Mouse (Mus musculus): ENCODE data around the gene Bptf. TPM values are rescaled to one million over a fixed set of nuclear protein-coding genes. Genes with fewer than 3 reads are reported as not detected.

Gene Bptf
- polyA plus RNA-seq, 1 experiment from 2014 or later: 44.8 TPM

- Histone ChIP-seq H3K9ac (replicated peaks; ENCODE audit: low read depth, low read length) (no peak overlapping the region), H3K4me2 (ENCODE audit: low read depth, low read length) (no peak overlapping the region), H3K4me3 (ENCODE audit: low read depth, low read length) (no peak overlapping the region), H3K9me3 (ENCODE audit: control insufficient read depth, low read length) (no peaks in the 10 kb centered on the region), H3K27me3 (ENCODE audit: control insufficient read depth, insufficient read depth, low read length) (no peaks in the 10 kb centered on the region), H3K4me1 (ENCODE audit: control insufficient read depth, insufficient read depth, low read length) (0 out of 2 replicates have a peak, but pooled peaks cover 9% of the 10 kb centered on the region), H3K27ac (ENCODE audit: low read depth, low read length) (no peak overlapping the region), H3K36me3 (ENCODE audit: control insufficient read depth, insufficient read depth, low read length) (no peaks in the 10 kb centered on the region)
- ATAC-seq (ENCODE audit: low read depth): no peak
- 81% methylated on average over 11 of the region's 11 CpGs for WGBS
These were observed 117.8 kb downstream of the Bptf start for GRCm38 (mm10) chr11:107014020-107014585.

DNA sequence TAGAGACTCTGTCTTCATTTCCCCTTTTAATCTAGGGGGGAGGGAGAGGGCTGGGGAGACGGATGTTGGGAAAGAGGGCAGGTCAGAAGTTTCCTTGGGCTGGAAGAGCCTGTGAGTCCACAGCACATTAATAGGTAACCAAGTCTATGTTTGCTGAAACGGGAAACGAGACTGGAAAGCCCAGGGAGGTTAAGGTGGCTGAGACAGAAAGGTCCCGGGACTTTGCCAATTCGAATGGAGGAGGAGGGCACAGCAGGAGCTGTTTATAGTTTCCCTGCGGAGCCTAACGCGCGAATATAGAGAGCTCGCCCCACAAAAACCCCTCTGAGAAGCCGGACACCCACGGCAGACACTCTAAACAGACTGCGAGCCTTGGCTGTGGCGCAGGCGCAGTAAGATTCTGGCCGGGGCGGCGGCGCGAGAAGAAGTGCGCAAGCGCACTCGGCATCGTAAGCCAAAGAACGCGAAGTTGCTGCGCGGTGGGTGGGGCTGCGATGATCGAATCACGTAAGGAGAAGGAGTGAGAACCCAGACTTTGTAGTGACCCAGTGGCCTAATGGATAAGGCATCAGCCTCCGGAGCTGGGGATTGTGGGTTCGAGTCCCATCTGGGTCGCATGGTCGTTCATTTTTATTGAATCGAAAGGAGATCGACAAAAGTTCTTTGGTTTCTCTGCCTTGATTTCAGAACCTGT lies 119.5 kb downstream of the Bptf start:
- Histone ChIP-seq H3K4me2 (ENCODE audit: low read depth, low read length) (peak overlapping the region; percentile 49), H3K4me1 (ENCODE audit: control insufficient read depth, insufficient read depth, low read length) (0 out of 2 replicates have a peak, but pooled peaks cover 9% of the 10 kb centered on the region), H3K4me3 (ENCODE audit: low read depth, low read length) (peak overlapping the region; percentile 57)

DNA sequence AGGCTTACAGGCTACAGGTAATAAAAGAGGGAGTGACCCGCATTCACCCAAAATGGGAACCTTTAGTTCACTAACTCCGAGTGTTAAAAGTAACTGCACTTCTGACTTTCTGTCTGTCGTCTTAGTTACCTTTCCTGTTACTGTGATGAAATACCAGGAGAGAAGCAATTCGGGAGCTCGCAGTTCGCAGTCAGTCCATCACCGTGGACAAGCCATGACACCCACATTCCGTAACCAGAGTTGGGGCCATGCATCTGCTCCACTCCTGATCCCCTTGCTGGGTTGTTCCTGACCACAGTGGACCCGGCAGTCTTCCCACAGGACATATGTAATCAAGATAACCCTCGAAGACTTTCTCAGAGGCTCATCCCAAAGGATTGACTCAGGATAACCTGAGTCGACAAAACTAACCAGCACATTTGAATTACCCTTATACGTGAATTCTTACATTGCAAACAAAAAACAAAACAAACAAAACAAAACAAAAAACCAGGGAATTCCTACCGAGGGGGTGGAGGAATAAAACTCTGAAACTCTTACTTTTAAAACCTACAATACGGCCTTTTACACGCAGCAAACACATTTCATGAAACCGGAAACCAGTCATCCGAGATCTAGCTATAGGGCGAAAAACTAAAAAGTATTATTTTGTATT lies 120.1 kb downstream of the Bptf start:
- 32% methylated on average over 18 of the region's 18 CpGs for WGBS
- H3K9ac ChIP-seq (replicated peaks; ENCODE audit: low read depth, low read length): peak overlapping the region; percentile 64
- peak overlapping the region; percentile 57 for H3K4me3 ChIP-seq (ENCODE audit: low read depth, low read length)
- no peaks in the 10 kb centered on the region for H3K36me3 ChIP-seq (ENCODE audit: control insufficient read depth, insufficient read depth, low read length)
- H3K9me3 ChIP-seq (ENCODE audit: control insufficient read depth, low read length): no peaks in the 10 kb centered on the region
- H3K27me3 ChIP-seq (ENCODE audit: control insufficient read depth, insufficient read depth, low read length): no peaks in the 10 kb centered on the region
- H3K27ac ChIP-seq (ENCODE audit: low read depth, low read length): peak overlapping the region; percentile 86
- peak overlapping the region; percentile 49 for H3K4me2 ChIP-seq (ENCODE audit: low read depth, low read length)
- 0 out of 2 replicates have a peak, but pooled peaks have one; percentile 2 for ATAC-seq (ENCODE audit: low read depth)
- H3K4me1 ChIP-seq (ENCODE audit: control insufficient read depth, insufficient read depth, low read length): 0 out of 2 replicates have a peak, but pooled peaks cover 9% of the 10 kb centered on the region

More for the DNA sequence above, 119.5 kb downstream of the Bptf start:
- H3K9ac ChIP-seq (replicated peaks; ENCODE audit: low read depth, low read length): peak overlapping the region; percentile 64
- H3K27me3 ChIP-seq (ENCODE audit: control insufficient read depth, insufficient read depth, low read length): no peaks in the 10 kb centered on the region
- ATAC-seq (ENCODE audit: low read depth): peak; percentile 98
- H3K9me3 ChIP-seq (ENCODE audit: control insufficient read depth, low read length): no peaks in the 10 kb centered on the region
- under 1% methylated on average over 37 of the region's 37 CpGs for WGBS
- peak overlapping the region; percentile 86 for H3K27ac ChIP-seq (ENCODE audit: low read depth, low read length)
- no peaks in the 10 kb centered on the region for H3K36me3 ChIP-seq (ENCODE audit: control insufficient read depth, insufficient read depth, low read length)

- Histone ChIP-seq H3K27me3 (ENCODE audit: control insufficient read depth, insufficient read depth, low read length) (no peaks in the 10 kb centered on the region), H3K36me3 (ENCODE audit: control insufficient read depth, insufficient read depth, low read length) (no peaks in the 10 kb centered on the region), H3K4me1 (ENCODE audit: control insufficient read depth, insufficient read depth, low read length) (0 out of 2 replicates have a peak, but pooled peaks cover 9% of the 10 kb centered on the region), H3K9me3 (ENCODE audit: control insufficient read depth, low read length) (no peaks in the 10 kb centered on the region), H3K4me3 (ENCODE audit: low read depth, low read length) (no peak overlapping the region), H3K4me2 (ENCODE audit: low read depth, low read length) (no peak overlapping the region), H3K27ac (ENCODE audit: low read depth, low read length) (no peak overlapping the region), H3K9ac (replicated peaks; ENCODE audit: low read depth, low read length) (no peak overlapping the region)
- ATAC-seq (ENCODE audit: low read depth): no peak
- 78% methylated on average over 7 of the region's 7 CpGs for WGBS
These were observed 120.8 kb downstream of the Bptf start for GRCm38 (mm10) chr11:107011171-107011570.

- Histone ChIP-seq H3K27ac (ENCODE audit: low read depth, low read length) (no peak overlapping the region), H3K4me2 (ENCODE audit: low read depth, low read length) (no peak overlapping the region), H3K9ac (replicated peaks; ENCODE audit: low read depth, low read length) (no peak overlapping the region), H3K9me3 (ENCODE audit: control insufficient read depth, low read length) (no peaks in the 10 kb centered on the region), H3K4me1 (ENCODE audit: control insufficient read depth, insufficient read depth, low read length) (0 out of 2 replicates have a peak, but pooled peaks cover 9% of the 10 kb centered on the region), H3K27me3 (ENCODE audit: control insufficient read depth, insufficient read depth, low read length) (no peaks in the 10 kb centered on the region), H3K36me3 (ENCODE audit: control insufficient read depth, insufficient read depth, low read length) (no peaks in the 10 kb centered on the region), H3K4me3 (ENCODE audit: low read depth, low read length) (no peak overlapping the region)
- ATAC-seq (ENCODE audit: low read depth): no peak
- WGBS: 98% methylated on average over 3 of the region's 3 CpGs
These were observed 121.5 kb downstream of the Bptf start for GRCm38 (mm10) chr11:107010447-107010846.

DNA sequence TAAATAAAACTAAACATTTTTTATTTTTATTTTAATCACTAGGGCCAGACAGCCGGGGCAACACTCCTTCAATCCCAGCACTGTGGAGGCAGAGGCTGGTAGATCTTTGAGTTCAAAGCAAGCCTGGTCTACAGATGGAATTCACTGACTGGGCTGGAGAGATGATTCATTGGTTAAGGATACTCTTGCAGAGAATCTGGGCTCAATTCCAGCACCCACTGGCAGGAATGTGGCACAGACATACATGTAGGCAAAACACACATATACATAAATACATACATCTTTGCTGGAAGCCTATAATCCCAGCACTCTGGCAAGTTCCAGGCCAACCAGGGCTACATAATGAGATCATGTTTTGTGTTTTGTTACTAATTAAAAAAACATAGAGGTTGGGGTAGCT lies 126.4 kb downstream of the Bptf start:
- H3K4me3 ChIP-seq (ENCODE audit: low read depth, low read length): no peak overlapping the region
- no peak overlapping the region for H3K9ac ChIP-seq (replicated peaks; ENCODE audit: low read depth, low read length)
- H3K9me3 ChIP-seq (ENCODE audit: control insufficient read depth, low read length): no peaks in the 10 kb centered on the region
- no peaks in the 10 kb centered on the region for H3K4me1 ChIP-seq (ENCODE audit: control insufficient read depth, insufficient read depth, low read length)
- H3K27me3 ChIP-seq (ENCODE audit: control insufficient read depth, insufficient read depth, low read length): no peaks in the 10 kb centered on the region
- ATAC-seq (ENCODE audit: low read depth): no peak
- no peak overlapping the region for H3K27ac ChIP-seq (ENCODE audit: low read depth, low read length)
- WGBS: 100% methylated on average over 1 of the region's 1 CpGs
- H3K36me3 ChIP-seq (ENCODE audit: control insufficient read depth, insufficient read depth, low read length): no peaks in the 10 kb centered on the region
- H3K4me2 ChIP-seq (ENCODE audit: low read depth, low read length): no peak overlapping the region

DNA sequence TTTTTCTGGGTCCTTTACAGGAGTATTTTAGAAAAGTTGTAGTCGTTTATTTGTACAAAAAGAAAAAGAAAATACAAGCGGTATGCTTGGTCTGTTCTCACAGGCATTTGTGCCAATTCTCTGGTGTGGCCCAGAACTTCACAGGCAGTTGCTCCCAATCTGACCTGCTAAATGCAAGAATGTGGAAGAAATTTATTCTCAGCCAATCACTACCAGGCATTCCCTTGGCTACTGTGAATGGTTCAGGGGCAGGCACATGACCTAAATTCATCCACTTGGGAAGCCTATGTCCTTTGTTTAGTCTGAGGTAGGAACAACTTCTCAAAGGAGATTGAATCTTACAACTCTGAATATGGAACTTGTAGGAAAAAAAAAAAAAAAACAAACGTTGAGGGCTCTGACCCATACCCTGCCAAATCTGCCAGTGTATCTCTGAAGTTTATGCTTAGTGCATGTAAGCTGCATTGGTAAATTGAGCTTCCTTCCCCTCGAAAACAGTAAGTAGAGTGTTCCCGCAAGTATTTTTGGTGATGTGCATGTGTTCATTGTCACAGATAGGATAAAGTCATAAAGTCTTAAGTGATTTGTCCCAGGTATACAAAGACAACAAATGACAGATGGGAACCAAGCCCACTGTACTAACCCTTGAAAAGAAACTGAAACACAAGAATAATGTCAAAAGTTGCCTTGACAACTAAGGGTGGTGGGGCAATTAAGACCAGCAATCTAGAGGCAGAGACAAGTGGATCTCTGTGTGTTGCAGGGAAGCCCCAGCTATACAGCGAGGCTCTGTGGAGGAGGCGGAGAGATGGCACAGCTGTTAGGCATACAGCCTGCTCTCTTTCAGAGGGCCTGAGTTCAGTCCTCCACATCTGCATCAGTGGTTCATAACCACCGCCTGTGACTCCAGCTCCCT lies 129.9 kb downstream of the Bptf start:
- no peak for ATAC-seq (ENCODE audit: low read depth)
- H3K9ac ChIP-seq (replicated peaks; ENCODE audit: low read depth, low read length): no peak overlapping the region
- 30% methylated on average over 7 of the region's 8 CpGs for WGBS
- H3K4me2 ChIP-seq (ENCODE audit: low read depth, low read length): no peak overlapping the region
- H3K4me1 ChIP-seq (ENCODE audit: control insufficient read depth, insufficient read depth, low read length): 0 out of 2 replicates have a peak, but pooled peaks cover 6% of the 10 kb centered on the region
- H3K36me3 ChIP-seq (ENCODE audit: control insufficient read depth, insufficient read depth, low read length): no peaks in the 10 kb centered on the region
- H3K27ac ChIP-seq (ENCODE audit: low read depth, low read length): no peak overlapping the region
- H3K27me3 ChIP-seq (ENCODE audit: control insufficient read depth, insufficient read depth, low read length): no peaks in the 10 kb centered on the region
- H3K9me3 ChIP-seq (ENCODE audit: control insufficient read depth, low read length): no peaks in the 10 kb centered on the region
- H3K4me3 ChIP-seq (ENCODE audit: low read depth, low read length): no peak overlapping the region

DNA sequence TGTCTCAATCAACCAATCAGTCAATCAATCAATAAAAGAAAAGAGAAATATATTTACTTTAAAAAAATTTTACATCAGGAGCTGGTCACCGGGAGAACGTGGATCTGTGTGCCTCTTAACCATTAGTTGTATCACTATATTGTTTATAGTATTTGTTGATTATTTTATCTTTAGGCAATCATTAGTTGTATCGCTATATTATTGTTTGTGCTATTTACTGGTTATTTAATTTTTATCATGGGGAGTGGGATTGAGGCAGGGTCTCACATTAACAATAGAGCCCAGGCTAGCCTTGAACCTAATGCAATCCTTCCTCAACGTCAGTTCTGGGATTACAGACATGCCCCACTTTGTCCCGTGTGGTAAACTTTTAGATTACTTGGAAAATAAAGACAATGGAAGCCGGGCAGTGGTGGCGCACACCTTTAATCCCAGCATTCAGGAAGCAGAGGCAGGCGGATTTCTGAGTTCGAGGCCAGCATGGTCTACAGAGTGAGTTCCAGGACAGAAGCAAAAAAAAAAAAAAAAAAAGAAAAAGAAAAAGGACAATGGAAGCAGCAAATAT lies 131.9 kb downstream of the Bptf start:
- Histone ChIP-seq H3K36me3 (ENCODE audit: control insufficient read depth, insufficient read depth, low read length) (peaks cover 5% of the 10 kb centered on the region; the same call in 1 of the 2 replicates), H3K9me3 (ENCODE audit: control insufficient read depth, low read length) (no peaks in the 10 kb centered on the region)

More for the DNA sequence above, 131.9 kb downstream of the Bptf start:
- 84% methylated on average over 9 of the region's 9 CpGs for WGBS
- H3K4me3 ChIP-seq (ENCODE audit: low read depth, low read length): peak overlapping the region; percentile 11; the same call in 1 of the 2 replicates
- ATAC-seq (ENCODE audit: low read depth): no peak
- 0 out of 2 replicates have a peak, but pooled peaks cover 6% of the 10 kb centered on the region for H3K4me1 ChIP-seq (ENCODE audit: control insufficient read depth, insufficient read depth, low read length)
- H3K9ac ChIP-seq (replicated peaks; ENCODE audit: low read depth, low read length): no peak overlapping the region
- H3K4me2 ChIP-seq (ENCODE audit: low read depth, low read length): peak overlapping the region; percentile 37
- H3K27me3 ChIP-seq (ENCODE audit: control insufficient read depth, insufficient read depth, low read length): no peaks in the 10 kb centered on the region
- peak overlapping the region; percentile 52 for H3K27ac ChIP-seq (ENCODE audit: low read depth, low read length)

Measured in neural tube, embryonic 14.5 days (tissue).